Mouse (Mus musculus) kidney, postnatal 14 days (tissue): ENCODE results near the gene Nceh1.
A peak's percentile ranks its signal among the peaks of the same experiment; 100 is the strongest.
"Not testable (repeated sequence)": the region's sequence is repeated elsewhere in the genome, so short reads cannot be mapped to it uniquely, and the experiment has no call there.

Experiments
- DNase-seq: peaks from one replicate; pipeline ENCODE4 v3.0.0; 2022; ENCODE audit warnings: mixed read lengths

Gene Nceh1

DNA sequence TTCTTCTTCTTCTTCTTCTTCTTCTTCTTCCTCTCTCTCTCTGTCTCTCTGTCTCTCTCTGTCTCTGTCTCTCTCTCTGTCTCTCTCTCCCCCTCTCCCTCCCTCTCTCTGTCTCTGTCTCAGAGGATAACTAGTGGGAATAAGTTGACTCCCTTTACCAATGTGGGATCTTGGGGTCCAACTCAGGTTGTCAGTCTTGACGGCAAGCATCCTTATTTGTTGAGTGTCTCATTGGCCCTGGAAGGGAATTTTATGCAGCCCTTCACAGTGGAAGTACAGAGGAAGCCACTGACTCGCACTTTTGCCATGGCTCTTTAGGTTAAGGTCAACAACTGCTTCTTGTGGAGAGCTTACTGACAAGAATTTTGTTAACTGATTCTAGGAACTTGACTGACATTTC lies 105.5 kb downstream of the Nceh1 start:
- no peak for DNase-seq

GRCm38 (mm10) chr3:27288909-27289308 lies 106.1 kb downstream of the Nceh1 start:
- DNase-seq = peak; percentile 75

DNA sequence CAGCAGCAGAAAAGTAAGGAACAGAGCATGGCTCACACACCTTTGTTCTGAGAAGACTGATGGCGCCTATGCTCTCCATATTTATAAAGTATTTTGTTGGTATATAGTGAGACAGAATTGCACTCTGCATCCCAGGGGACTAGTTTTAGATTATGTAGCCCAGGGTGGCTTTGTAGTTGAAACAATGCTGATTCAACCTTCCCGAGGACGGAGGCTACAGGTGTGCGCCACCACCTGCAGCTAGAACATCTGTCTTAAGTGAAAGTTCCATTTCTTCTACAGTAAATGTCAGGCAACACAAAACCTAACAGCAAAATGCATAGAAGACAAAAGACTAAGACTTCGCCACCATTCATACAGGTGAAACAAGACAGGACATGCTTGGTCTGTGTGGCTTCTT lies 107.5 kb downstream of the Nceh1 start:
- no peak for DNase-seq

DNA sequence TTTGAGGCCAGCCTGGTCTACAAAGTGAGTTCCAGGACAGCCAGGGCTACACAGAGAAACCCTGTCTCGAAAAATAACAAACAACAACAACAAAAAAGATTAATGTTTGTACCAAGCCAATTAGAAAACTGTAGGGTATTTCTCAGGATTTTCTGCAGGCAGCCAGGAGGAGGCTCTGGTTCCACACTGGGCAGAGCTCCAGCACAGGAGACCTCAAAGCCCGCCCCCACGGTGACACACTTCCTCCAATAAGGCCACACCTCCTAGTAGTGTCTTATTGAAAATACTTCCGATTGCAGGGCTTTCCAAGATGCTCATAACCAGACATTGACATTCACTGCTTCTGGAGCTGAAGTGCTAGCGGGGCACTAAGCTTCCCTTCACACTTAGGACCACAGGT lies 108.2 kb downstream of the Nceh1 start:
- not testable (repeated sequence) for DNase-seq

DNA sequence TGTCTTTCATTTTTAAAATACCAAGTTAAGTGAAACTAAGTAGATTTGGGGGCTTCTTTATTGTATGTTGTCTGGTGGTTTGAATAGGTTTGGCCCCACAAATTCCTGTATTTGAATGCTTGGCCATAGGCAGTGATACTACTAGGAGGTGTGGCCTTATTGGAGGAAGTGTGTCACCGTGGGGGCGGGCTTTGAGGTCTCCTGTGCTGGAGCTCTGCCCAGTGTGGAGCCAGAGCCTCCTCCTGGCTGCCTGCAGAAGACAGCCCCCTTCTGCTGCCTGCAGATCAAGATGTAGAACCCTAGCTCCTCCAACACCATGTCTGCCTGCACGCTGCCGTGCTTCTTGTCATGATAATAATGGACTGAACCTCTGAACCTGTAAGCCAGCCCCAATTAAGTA lies 108.6 kb downstream of the Nceh1 start:
- DNase-seq = not testable (repeated sequence)

GRCm38 (mm10) chr3:27293645-27294385 lies 111.0 kb downstream of the Nceh1 start:
- no peak for DNase-seq

- no peak for DNase-seq
These were observed 117.7 kb downstream of the Nceh1 start for GRCm38 (mm10) chr3:27300451-27300850.

- no peak for DNase-seq
These were observed 119.7 kb downstream of the Nceh1 start for GRCm38 (mm10) chr3:27302339-27303022.

DNA sequence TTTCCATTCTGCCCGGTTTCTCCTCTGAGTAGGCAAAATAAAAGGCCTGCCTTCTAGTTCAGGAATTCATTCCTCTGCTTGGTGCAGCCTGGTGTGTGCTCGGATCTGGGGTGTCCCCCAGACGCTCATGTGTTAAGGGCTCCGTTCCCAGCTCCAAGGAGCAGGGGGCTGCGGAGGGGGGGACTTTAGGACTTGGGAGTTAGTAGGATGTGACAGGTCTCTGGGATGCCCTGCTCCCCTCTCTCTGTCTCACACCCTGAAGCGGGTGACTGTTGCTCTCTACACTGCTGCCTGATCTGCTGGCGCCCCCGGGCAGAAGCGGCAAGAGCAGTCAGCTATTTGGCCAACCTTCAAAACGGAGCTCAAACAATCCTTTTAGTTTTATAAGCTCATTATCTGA lies 124.0 kb downstream of the Nceh1 start:
- DNase-seq = no peak

- no peak for DNase-seq
These were observed 128.2 kb downstream of the Nceh1 start for GRCm38 (mm10) chr3:27310973-27311372.

DNA sequence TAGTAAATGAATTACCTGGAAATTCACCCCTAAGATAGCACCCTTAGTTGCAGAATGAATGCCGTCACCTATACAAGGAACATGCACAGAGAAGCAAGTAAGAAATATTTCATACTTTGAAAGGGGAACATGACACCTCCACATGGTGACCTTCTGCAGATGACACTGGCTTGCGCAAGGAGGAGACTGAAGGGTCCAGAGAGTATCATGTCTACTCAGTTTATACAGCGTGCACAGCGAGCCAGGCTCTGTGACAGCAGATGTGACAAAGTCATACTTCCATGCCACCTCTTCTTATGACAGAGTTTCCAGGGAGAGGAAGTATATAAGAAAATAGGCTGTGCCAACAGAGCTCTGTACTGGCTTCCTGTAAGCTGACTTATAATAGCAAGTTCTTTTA lies 128.7 kb downstream of the Nceh1 start:
- DNase-seq = no peak

GRCm38 (mm10) chr3:27314506-27315164 lies 131.9 kb downstream of the Nceh1 start:
- DNase-seq = no peak

DNA sequence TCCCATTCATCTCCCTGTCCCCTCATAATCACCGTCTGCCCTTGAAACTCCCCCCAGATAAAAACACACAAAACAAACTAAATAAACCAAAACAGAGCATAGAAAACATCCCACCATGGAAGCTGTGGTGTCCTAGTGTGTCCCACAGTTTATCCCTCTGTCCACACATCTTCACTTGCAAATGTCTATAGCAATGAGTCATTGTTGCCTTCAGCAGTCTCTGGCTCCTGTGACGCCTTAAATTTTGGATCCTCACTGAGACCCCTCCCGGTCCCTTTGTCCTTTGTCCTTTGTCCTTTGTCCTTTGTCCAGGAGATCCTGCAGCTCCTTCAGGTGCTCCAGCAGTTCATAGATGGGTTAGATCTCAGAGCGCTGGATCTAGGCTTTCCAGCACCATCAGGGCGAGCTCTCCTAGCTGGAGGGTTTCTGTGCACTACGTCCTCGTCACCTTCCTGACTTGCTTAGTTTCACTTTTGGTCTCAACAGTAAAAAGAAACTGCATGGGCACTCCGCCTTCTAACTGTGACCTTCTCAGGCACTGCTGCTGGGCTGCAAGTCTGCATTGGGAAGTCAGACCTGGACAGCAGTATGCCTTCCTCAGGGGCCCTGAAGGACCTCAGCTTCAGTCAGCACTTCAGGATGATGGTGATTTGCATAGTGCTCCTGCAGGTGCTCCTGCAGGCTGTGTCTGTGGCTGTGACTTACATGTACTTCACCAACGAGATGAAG lies 134.0 kb downstream of the Nceh1 start, which contains the start of gene Tnfsf10:
TSS of gene Tnfsf10 (plus strand) at position 470 of the 729 bp plus-strand sequence.
- peak; percentile 72 for DNase-seq

GRCm38 (mm10) chr3:27317288-27318024 lies 134.7 kb downstream of the Nceh1 start:
- DNase-seq = peak; percentile 39

- peak; percentile 41 for DNase-seq
These were observed 136.9 kb downstream of the Nceh1 start for GRCm38 (mm10) chr3:27319650-27320049.

- DNase-seq = peak; percentile 76
These were observed 138.1 kb downstream of the Nceh1 start for GRCm38 (mm10) chr3:27320613-27321495.

- DNase-seq = no peak
These were observed 139.8 kb downstream of the Nceh1 start for GRCm38 (mm10) chr3:27322591-27322990.

- peak; percentile 74 for DNase-seq
These were observed 140.8 kb downstream of the Nceh1 start for GRCm38 (mm10) chr3:27323551-27323950.

DNA sequence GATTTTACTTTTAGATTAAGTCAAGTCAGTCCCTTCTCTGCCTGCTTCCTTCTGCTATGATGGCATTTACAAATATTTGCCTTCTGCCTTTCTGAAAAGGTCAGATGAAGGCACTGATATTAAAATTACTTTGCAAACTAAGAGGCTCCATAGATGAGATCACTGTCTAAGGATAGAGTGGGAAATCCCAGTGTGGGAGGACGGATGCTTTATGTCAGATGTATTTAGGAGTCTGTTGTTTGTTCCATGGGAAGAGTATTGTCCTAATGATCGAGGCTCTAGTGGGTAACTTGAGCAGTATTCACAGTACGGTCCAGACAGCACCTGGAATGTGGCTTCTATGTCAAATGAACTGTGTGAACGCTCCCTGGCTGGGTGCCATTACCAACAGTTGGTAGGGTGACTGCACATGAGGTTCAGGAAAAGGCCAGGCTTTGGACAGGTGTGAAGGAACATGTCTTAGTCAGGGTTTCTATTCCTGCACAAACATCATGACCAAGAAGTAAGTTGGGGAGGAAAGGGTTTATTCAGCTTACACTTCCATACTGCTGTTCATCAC lies 143.9 kb downstream of the Nceh1 start:
- DNase-seq = peak; percentile 79

DNA sequence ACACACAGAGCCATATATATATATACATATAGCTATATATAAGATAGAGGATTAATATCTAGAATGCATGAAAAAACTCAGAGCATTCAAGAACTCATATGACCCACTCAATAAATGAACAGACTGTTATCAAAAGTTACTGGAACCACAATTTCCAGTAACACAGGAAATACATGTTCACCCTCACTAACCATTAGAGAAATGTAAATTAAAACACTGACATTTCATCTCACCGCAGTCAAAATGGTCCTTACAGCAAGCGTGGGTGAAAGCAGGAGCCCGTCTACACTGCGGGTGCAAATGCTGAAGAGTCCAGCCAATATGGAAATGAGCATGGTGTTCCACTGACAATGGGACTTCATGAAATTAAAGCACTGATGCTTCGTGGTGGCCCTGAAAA lies 147.9 kb downstream of the Nceh1 start:
- no peak for DNase-seq
